Mouse (Mus musculus): Measurements from ENCODE around the gene Ercc1. TPM values are rescaled to one million over a fixed set of nuclear protein-coding genes. Genes with fewer than 3 reads are reported as not detected.

The Ercc1 gene
- polyA plus RNA-seq, 1 experiment from 2014 or later = 86.0 TPM

DNA sequence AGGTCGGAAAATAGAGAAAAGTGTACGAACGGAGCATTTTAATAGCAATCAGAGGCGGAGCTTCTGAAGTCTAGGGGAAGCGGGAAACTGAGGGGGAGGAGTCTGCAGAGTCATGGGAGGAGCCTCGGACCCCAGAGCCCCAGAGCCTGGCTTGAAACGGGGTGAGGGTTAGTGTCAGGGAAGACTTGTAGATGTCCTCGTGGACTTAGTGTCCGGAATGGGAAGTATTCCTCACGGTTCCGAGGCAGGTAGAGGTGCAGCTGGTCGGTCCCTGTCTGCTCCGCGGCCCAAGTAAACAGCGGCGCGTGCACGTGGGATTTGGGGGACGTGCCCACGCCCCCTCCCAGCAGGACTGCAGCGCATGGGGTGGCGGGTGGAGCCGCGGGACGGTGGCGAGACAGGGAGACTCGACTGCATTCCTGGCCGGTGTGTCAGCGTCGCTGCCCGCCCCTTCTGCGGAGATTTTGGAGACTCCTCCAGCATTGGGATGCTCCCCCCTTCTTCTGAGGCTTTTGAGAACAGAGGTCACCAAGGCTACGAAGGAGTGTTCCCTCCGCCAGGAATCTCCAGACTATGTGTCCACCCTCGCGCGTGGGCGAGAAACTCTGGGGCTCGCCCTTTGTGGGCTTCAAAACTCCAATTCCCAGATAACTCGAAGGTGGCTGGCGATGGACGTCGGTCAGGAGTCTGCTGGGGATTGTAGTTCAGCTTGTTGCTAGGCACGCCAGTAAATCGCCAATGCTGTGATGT, 15.5 kb downstream of the Ercc1 start:
- H3K27me3 ChIP-seq (ENCODE audit: control insufficient read depth, insufficient read depth, low read length) = no peaks in the 10 kb centered on the region
- peak overlapping the region; percentile 96 for H3K4me2 ChIP-seq (replicated peaks; ENCODE audit: low read depth, low read length)
- H3K36me3 ChIP-seq (ENCODE audit: control insufficient read depth, insufficient read depth, low read length) = peaks cover 15% of the 10 kb centered on the region
- H3K4me1 ChIP-seq (ENCODE audit: control insufficient read depth, insufficient read depth, low read length) = peaks cover 20% of the 10 kb centered on the region
- H3K9ac ChIP-seq (replicated peaks; ENCODE audit: low read depth, low read length) = peak overlapping the region; percentile 60
- H3K9me3 ChIP-seq (ENCODE audit: control insufficient read depth, low read depth, low read length) = no peaks in the 10 kb centered on the region
- WGBS = under 1% methylated on average over 45 of the region's 45 CpGs
- peak overlapping the region; percentile 82 for H3K4me3 ChIP-seq (ENCODE audit: low read depth, low read length)
- H3K27ac ChIP-seq (ENCODE audit: low read length) = peak overlapping the region; percentile 59
- ATAC-seq (ENCODE audit: insufficient number of reproducible peaks, insufficient read depth, low FRiP score, low read depth) = peak; percentile 73

GRCm38 (mm10) chr7:19360944-19361343, 16.4 kb downstream of the Ercc1 start:
- peak overlapping the region; percentile 59 for H3K27ac ChIP-seq (ENCODE audit: low read length)
- H3K4me3 ChIP-seq (ENCODE audit: low read depth, low read length) = peak overlapping the region; percentile 82
- H3K27me3 ChIP-seq (ENCODE audit: control insufficient read depth, insufficient read depth, low read length) = no peaks in the 10 kb centered on the region
- under 1% methylated on average over 26 of the region's 27 CpGs for WGBS
- ATAC-seq (ENCODE audit: insufficient number of reproducible peaks, insufficient read depth, low FRiP score, low read depth) = peak; percentile 81
- peaks cover 13% of the 10 kb centered on the region for H3K36me3 ChIP-seq (ENCODE audit: control insufficient read depth, insufficient read depth, low read length)
- peaks cover 20% of the 10 kb centered on the region for H3K4me1 ChIP-seq (ENCODE audit: control insufficient read depth, insufficient read depth, low read length)
- no peaks in the 10 kb centered on the region for H3K9me3 ChIP-seq (ENCODE audit: control insufficient read depth, low read depth, low read length)
- H3K9ac ChIP-seq (replicated peaks; ENCODE audit: low read depth, low read length) = peak overlapping the region; percentile 33
- H3K4me2 ChIP-seq (replicated peaks; ENCODE audit: low read depth, low read length) = peak overlapping the region; percentile 96

GRCm38 (mm10) chr7:19361720-19362119, 17.1 kb downstream of the Ercc1 start:
- H3K36me3 ChIP-seq (ENCODE audit: control insufficient read depth, insufficient read depth, low read length) = peaks cover 9% of the 10 kb centered on the region
- ATAC-seq (ENCODE audit: insufficient number of reproducible peaks, insufficient read depth, low FRiP score, low read depth) = no peak
- WGBS = 14% methylated on average over 16 of the region's 16 CpGs
- H3K9ac ChIP-seq (replicated peaks; ENCODE audit: low read depth, low read length) = peak overlapping the region; percentile 33; the same call in 1 of the 2 replicates
- H3K9me3 ChIP-seq (ENCODE audit: control insufficient read depth, low read depth, low read length) = no peaks in the 10 kb centered on the region
- peak overlapping the region; percentile 96 for H3K4me2 ChIP-seq (replicated peaks; ENCODE audit: low read depth, low read length)
- H3K4me3 ChIP-seq (ENCODE audit: low read depth, low read length) = peak overlapping the region; percentile 82
- H3K4me1 ChIP-seq (ENCODE audit: control insufficient read depth, insufficient read depth, low read length) = peaks cover 20% of the 10 kb centered on the region
- peak overlapping the region; percentile 52; the same call in 1 of the 2 replicates for H3K27ac ChIP-seq (ENCODE audit: low read length)
- no peaks in the 10 kb centered on the region for H3K27me3 ChIP-seq (ENCODE audit: control insufficient read depth, insufficient read depth, low read length)

GRCm38 (mm10) chr7:19362276-19362675, 17.7 kb downstream of the Ercc1 start:
- Histone ChIP-seq H3K9ac (replicated peaks; ENCODE audit: low read depth, low read length) (no peak overlapping the region), H3K9me3 (ENCODE audit: control insufficient read depth, low read depth, low read length) (no peaks in the 10 kb centered on the region), H3K4me2 (replicated peaks; ENCODE audit: low read depth, low read length) (peak overlapping the region; percentile 96), H3K4me3 (ENCODE audit: low read depth, low read length) (peak overlapping the region; percentile 82; the same call in 1 of the 2 replicates), H3K36me3 (ENCODE audit: control insufficient read depth, insufficient read depth, low read length) (peaks cover 6% of the 10 kb centered on the region), H3K27me3 (ENCODE audit: control insufficient read depth, insufficient read depth, low read length) (no peaks in the 10 kb centered on the region), H3K4me1 (ENCODE audit: control insufficient read depth, insufficient read depth, low read length) (peaks cover 20% of the 10 kb centered on the region), H3K27ac (ENCODE audit: low read length) (no peak overlapping the region)
- no peak for ATAC-seq (ENCODE audit: insufficient number of reproducible peaks, insufficient read depth, low FRiP score, low read depth)
- WGBS = 36% methylated on average over 4 of the region's 4 CpGs

- Histone ChIP-seq H3K9ac (replicated peaks; ENCODE audit: low read depth, low read length) (no peak overlapping the region), H3K4me2 (replicated peaks; ENCODE audit: low read depth, low read length) (no peak overlapping the region), H3K27me3 (ENCODE audit: control insufficient read depth, insufficient read depth, low read length) (no peaks in the 10 kb centered on the region), H3K9me3 (ENCODE audit: control insufficient read depth, low read depth, low read length) (no peaks in the 10 kb centered on the region), H3K36me3 (ENCODE audit: control insufficient read depth, insufficient read depth, low read length) (no peaks in the 10 kb centered on the region), H3K4me1 (ENCODE audit: control insufficient read depth, insufficient read depth, low read length) (peaks cover 13% of the 10 kb centered on the region), H3K4me3 (ENCODE audit: low read depth, low read length) (no peak overlapping the region), H3K27ac (ENCODE audit: low read length) (peak overlapping the region; percentile 44; the same call in 1 of the 2 replicates)
- ATAC-seq (ENCODE audit: insufficient number of reproducible peaks, insufficient read depth, low FRiP score, low read depth) = 0 out of 2 replicates have a peak, but pooled peaks have one; percentile 12
- 6% methylated on average over 17 of the region's 18 CpGs for WGBS
Observed at GRCm38 (mm10) chr7:19363881-19364280, 19.3 kb downstream of the Ercc1 start.

GRCm38 (mm10) chr7:19365376-19365775, 20.8 kb downstream of the Ercc1 start:
- no peak overlapping the region for H3K4me3 ChIP-seq (ENCODE audit: low read depth, low read length)
- H3K36me3 ChIP-seq (ENCODE audit: control insufficient read depth, insufficient read depth, low read length) = no peaks in the 10 kb centered on the region
- no peaks in the 10 kb centered on the region for H3K27me3 ChIP-seq (ENCODE audit: control insufficient read depth, insufficient read depth, low read length)
- no peaks in the 10 kb centered on the region for H3K9me3 ChIP-seq (ENCODE audit: control insufficient read depth, low read depth, low read length)
- H3K4me2 ChIP-seq (replicated peaks; ENCODE audit: low read depth, low read length) = no peak overlapping the region
- ATAC-seq (ENCODE audit: insufficient number of reproducible peaks, insufficient read depth, low FRiP score, low read depth) = no peak
- H3K27ac ChIP-seq (ENCODE audit: low read length) = peak overlapping the region; percentile 39; the same call in 1 of the 2 replicates
- WGBS = 68% methylated on average over 4 of the region's 4 CpGs
- peaks cover 18% of the 10 kb centered on the region for H3K4me1 ChIP-seq (ENCODE audit: control insufficient read depth, insufficient read depth, low read length)
- H3K9ac ChIP-seq (replicated peaks; ENCODE audit: low read depth, low read length) = no peak overlapping the region

- Histone ChIP-seq H3K9ac (replicated peaks; ENCODE audit: low read depth, low read length) (no peak overlapping the region), H3K27ac (ENCODE audit: low read length) (no peak overlapping the region), H3K27me3 (ENCODE audit: control insufficient read depth, insufficient read depth, low read length) (no peaks in the 10 kb centered on the region), H3K36me3 (ENCODE audit: control insufficient read depth, insufficient read depth, low read length) (no peaks in the 10 kb centered on the region), H3K9me3 (ENCODE audit: control insufficient read depth, low read depth, low read length) (no peaks in the 10 kb centered on the region), H3K4me3 (ENCODE audit: low read depth, low read length) (no peak overlapping the region), H3K4me1 (ENCODE audit: control insufficient read depth, insufficient read depth, low read length) (peaks cover 5% of the 10 kb centered on the region; the same call in 1 of the 2 replicates), H3K4me2 (replicated peaks; ENCODE audit: low read depth, low read length) (no peak overlapping the region)
- 19% methylated on average over 16 of the region's 16 CpGs for WGBS
- no peak for ATAC-seq (ENCODE audit: insufficient number of reproducible peaks, insufficient read depth, low FRiP score, low read depth)
Observed at GRCm38 (mm10) chr7:19368380-19368779, 23.8 kb downstream of the Ercc1 start.

DNA sequence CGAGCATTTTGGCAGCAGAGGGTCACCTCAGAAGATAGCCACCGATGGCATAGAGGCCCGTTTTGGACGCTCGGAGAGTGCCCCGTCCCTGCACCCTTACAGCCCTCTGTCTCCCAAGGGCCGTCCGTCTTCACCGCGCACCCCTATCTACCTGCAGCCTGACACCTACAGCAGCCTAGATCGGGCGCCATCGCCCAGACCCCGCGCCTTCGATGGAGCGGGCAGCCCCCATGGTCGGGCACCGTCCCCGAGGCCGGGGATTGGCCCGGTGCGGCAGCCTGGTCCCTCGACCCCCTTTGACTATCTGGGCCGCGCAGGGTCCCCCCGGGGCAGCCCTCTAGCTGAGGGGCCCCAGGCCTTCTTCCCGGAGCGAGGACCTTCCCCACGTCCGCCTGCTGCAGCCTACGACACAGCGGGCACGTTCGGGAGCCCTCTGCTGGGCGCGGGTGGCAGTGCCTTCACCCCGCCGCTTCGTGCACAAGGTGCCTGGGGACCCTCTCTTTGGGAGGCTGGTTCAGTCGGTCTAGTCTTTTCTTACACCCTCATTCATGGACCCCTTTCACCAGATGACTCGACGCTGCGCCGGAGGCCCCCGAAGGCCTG, 25.3 kb downstream of the Ercc1 start:
- ATAC-seq (ENCODE audit: insufficient number of reproducible peaks, insufficient read depth, low FRiP score, low read depth) = peak; percentile 12; the same call in 1 of the 2 replicates
- peak overlapping the region; percentile 67 for H3K4me2 ChIP-seq (replicated peaks; ENCODE audit: low read depth, low read length)
- H3K9ac ChIP-seq (replicated peaks; ENCODE audit: low read depth, low read length) = no peak overlapping the region; the same call in 1 of the 2 replicates
- peak overlapping the region; percentile 24 for H3K4me3 ChIP-seq (ENCODE audit: low read depth, low read length)
- H3K36me3 ChIP-seq (ENCODE audit: control insufficient read depth, insufficient read depth, low read length) = peaks cover 3% of the 10 kb centered on the region; the same call in 1 of the 2 replicates
- peaks cover 5% of the 10 kb centered on the region; the same call in 1 of the 2 replicates for H3K4me1 ChIP-seq (ENCODE audit: control insufficient read depth, insufficient read depth, low read length)
- WGBS = 12% methylated on average over 46 of the region's 46 CpGs
- H3K27me3 ChIP-seq (ENCODE audit: control insufficient read depth, insufficient read depth, low read length) = no peaks in the 10 kb centered on the region
- no peak overlapping the region for H3K27ac ChIP-seq (ENCODE audit: low read length)
- H3K9me3 ChIP-seq (ENCODE audit: control insufficient read depth, low read depth, low read length) = no peaks in the 10 kb centered on the region
